Mouse (Mus musculus): ENCODE results near the gene Slf2.

Gene Slf2

GRCm38 (mm10) chr19:45021362-45021761 lies 90.4 kb downstream of the Slf2 start:
- POLR2A ChIA-PET, result interaction anchor here in 2 of 4 experiments (1.0 to 1.2 kb wide), 3 partner anchors 10 to 53 kb away, joined by 3 to 5 read pairs (median 4); partner anchors contain the start of gene Twnk (in 1 of the 2)
- CTCF ChIA-PET, result interaction anchor here in 3 of 4 experiments (1.0 to 13.7 kb wide), 5 partner anchors 8 to 21 kb away, joined by 3 to 273 read pairs (median 20); partner anchors contain the start of genes Pdzd7 (in 1 of the 3) and Sfxn3 (in 1 of the 3)

DNA sequence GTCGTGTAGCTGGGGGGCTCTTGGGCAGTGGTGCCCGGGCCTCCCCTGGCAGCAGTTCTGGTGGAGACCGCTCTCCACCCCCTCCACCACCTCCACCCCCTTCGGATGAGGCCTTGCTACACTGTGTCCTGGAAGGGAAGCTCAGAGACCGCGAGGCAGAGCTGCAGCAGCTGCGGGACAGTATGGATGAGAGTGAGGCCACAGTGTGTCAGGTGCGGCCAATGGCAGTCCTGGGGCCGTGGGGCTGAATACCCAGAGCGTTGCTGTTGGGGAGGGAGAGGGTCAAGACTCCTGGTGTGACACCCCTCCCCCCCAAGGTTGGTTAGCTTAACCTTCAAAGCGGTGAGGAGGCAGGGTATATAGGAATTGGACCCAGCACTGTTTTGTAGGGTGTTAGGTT lies 93.0 kb downstream of the Slf2 start:
- POLR2A ChIA-PET, result interaction anchor here (0.8 to 10.9 kb wide), 16 partner anchors 8 to 52 kb away, joined by 3 to 152 read pairs (median 4); partner anchors contain the start of genes Lzts2 (in 3 of the 4), Sfxn3 (in 2 of the 4), Twnk (in 2 of the 4) and Kazald1 (in 1 of the 4)

GRCm38 (mm10) chr19:45024775-45025174 lies 93.8 kb downstream of the Slf2 start:
- ChIA-PET CTCF (interaction anchor here in 3 of 4 experiments (0.6 to 16.0 kb wide), 14 partner anchors 9 to 249 kb away, joined by 3 to 523 read pairs (median 4); partner anchors contain the start of genes Sfxn3 (in 2 of the 3), Kazald1 (in 1 of the 3), Lzts2 (in 1 of the 3) and Mrpl43 (in 1 of the 3)), POLR2A (interaction anchor here (0.6 to 10.9 kb wide), 17 partner anchors 9 to 493 kb away, joined by 3 to 152 read pairs (median 5); partner anchors contain the start of genes Lzts2 (in 3 of the 4), Mrpl43 (in 2 of the 4), Sfxn3 (in 2 of the 4) and Kazald1 (in 1 of the 4))

More for the DNA sequence above, 93.0 kb downstream of the Slf2 start:
- CTCF ChIA-PET, result interaction anchor here (0.6 to 16.0 kb wide), 13 partner anchors 8 to 505 kb away, joined by 3 to 523 read pairs (median 4); partner anchors contain the start of genes Sfxn3 (in 3 of the 4), Kazald1 (in 1 of the 4), Lzts2 (in 1 of the 4) and Mrpl43 (in 1 of the 4)

GRCm38 (mm10) chr19:45025937-45026568 lies 95.1 kb downstream of the Slf2 start:
- POLR2A ChIA-PET, result interaction anchor here in 3 of 4 experiments (1.0 to 10.9 kb wide), 13 partner anchors 10 to 119 kb away, joined by 3 to 152 read pairs (median 6); partner anchors contain the start of genes Lzts2 (in 2 of the 3), Twnk (in 2 of the 3), Kazald1 (in 1 of the 3) and Mrpl43 (in 1 of the 3)
- CTCF ChIA-PET, result interaction anchor here (0.6 to 16.0 kb wide), 10 partner anchors 9 to 151 kb away, joined by 3 to 523 read pairs (median 4); partner anchors contain the start of genes Lzts2 (in 2 of the 4), Mrpl43 (in 2 of the 4), Sfxn3 (in 2 of the 4) and Twnk (in 2 of the 4)

DNA sequence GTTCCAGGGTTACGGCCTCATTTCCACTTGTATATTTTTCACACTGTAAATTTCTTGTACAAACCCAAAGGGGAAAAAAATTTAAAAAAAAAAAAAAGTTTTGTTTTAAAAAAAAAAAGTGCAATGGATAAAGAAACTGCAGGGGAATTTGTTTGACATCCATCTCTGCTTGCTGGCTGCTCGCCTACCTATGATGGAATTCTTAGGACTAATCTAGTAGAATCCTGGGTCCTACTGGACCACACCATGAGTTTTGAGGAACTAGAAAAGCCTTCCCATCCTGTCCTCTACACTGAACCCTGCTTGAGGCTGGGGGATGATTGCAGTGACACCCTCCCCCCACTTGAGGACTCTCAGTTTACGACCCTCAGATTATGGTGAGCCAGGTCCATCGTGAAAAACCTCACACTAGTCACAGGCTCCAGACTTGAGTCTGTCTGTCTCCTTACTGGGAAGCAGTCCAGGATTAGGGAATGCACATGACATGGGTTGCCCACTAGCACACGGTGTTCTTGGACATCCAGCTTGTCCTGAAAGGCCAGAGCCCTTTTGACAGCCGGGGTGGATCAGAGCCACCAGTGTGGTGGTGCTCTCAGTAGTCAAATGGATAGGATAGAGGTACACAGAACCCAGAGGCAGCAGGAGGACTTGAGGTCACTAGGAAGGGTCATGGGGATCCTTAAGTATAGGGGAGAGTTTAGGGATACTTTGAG lies 96.2 kb downstream of the Slf2 start:
- POLR2A ChIA-PET, result interaction anchor here in 3 of 4 experiments (0.6 to 10.9 kb wide), 17 partner anchors 10 to 449 kb away, joined by 3 to 152 read pairs (median 4); partner anchors contain the start of genes Lzts2 (in 2 of the 3), Twnk (in 2 of the 3), Kazald1 (in 1 of the 3) and Mrpl43 (in 1 of the 3)
- CTCF ChIA-PET, result interaction anchor here (0.5 to 16.0 kb wide), 11 partner anchors 10 to 831 kb away, joined by 3 to 523 read pairs (median 7); partner anchors contain the start of genes Lzts2 (in 3 of the 4), Mrpl43 (in 2 of the 4), Sfxn3 (in 2 of the 4) and Twnk (in 2 of the 4)

DNA sequence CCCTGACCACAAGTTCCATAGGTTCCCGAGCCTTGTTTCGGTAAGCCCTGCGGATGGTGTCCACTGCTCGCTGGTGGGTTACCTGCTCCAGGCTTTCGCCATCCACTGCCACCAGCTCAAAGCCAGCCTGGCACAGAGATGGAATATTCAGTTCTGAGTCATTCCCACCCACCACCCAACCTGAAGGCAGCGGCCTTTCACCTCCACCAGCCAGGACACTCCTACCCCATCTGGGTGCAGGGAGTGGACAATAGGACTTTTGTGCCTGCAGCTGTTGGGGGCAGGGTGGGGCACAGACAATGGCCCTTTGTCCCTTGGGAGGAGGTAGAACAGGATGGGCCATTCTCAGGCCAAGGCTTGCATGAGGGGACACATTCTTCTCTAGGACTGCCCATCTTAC lies 96.9 kb downstream of the Slf2 start:
- ChIA-PET POLR2A (interaction anchor here in 3 of 4 experiments (0.5 to 10.9 kb wide), 13 partner anchors 9 to 1369 kb away, joined by 3 to 152 read pairs (median 4); partner anchors contain the start of genes Lzts2 (in 2 of the 3), Mrpl43 (in 1 of the 3), Sema4g (in 1 of the 3) and Twnk (in 1 of the 3)), CTCF (interaction anchor here (0.7 to 16.0 kb wide), 13 partner anchors 9 to 273 kb away, joined by 3 to 523 read pairs (median 5); partner anchors contain the start of genes Lzts2 (in 3 of the 4), Mrpl43 (in 2 of the 4), Sfxn3 (in 2 of the 4) and Twnk (in 2 of the 4))

DNA sequence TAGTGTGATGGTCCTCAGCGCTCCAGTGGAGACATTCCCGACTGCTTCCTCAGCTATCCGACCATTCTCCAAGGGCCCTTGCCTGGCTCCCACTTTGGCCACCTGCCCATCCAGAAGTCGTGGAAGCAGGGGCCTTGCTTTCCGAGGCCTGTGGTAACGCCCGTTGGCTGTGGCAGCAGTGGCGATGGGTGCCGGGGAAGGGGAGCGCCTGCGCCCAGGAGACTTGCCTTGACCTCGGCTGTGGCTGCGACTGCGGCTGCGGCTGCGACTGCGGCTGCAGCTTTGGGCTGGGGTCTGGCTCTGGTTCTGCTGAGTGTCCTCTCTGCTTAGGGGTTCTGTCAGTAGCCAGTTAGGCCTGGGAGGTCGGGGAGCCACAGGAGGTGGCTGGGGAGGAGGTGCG lies 97.8 kb downstream of the Slf2 start:
- POLR2A ChIA-PET, result interaction anchor here in 3 of 4 experiments (0.8 to 10.9 kb wide), 14 partner anchors 9 to 450 kb away, joined by 3 to 152 read pairs (median 4); partner anchors contain the start of genes Lzts2 (in 2 of the 3), Twnk (in 2 of the 3), Mrpl43 (in 1 of the 3) and Sema4g (in 1 of the 3)

DNA sequence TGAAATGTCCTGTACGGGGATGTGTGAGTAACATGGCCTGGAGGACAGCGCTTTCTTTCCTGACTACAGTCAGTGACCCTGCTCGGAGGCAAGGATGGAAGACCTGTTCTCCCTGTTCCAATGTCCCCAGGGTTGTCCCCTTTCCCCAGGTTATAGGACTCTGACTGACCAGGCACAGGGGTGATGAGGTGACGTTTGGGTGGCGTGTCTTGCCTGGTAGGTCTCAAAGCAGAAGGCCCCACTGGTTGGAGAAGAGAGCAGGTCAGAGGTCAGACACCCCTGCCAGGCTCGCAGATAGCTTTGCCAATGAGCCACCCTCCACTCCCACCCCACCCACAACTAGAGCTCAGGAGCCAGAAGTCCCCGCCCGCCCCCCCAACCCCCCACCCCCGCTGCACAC lies 98.6 kb downstream of the Slf2 start:
- CTCF ChIA-PET, result interaction anchor here (0.5 to 16.0 kb wide), 86 partner anchors 9 to 665 kb away, joined by 3 to 523 read pairs (median 8); partner anchors contain the start of genes Lzts2 (in 4 of the 4), Sfxn3 (in 4 of the 4), Kazald1 (in 3 of the 4) and Mrpl43 (in 3 of the 4)
- POLR2A ChIA-PET, result interaction anchor here in 3 of 4 experiments (1.0 to 10.9 kb wide), 15 partner anchors 12 to 56 kb away, joined by 3 to 152 read pairs (median 9); partner anchors contain the start of genes Kazald1 (in 2 of the 3), Lzts2 (in 2 of the 3), Sfxn3 (in 2 of the 3) and Mrpl43 (in 1 of the 3)

More for the DNA sequence above, 97.8 kb downstream of the Slf2 start:
- CTCF ChIA-PET, result interaction anchor here (0.6 to 16.0 kb wide), 20 partner anchors 8 to 697 kb away, joined by 3 to 523 read pairs (median 6); partner anchors contain the start of genes Lzts2 (in 3 of the 4), Mrpl43 (in 2 of the 4), Sfxn3 (in 2 of the 4) and Twnk (in 2 of the 4)

DNA sequence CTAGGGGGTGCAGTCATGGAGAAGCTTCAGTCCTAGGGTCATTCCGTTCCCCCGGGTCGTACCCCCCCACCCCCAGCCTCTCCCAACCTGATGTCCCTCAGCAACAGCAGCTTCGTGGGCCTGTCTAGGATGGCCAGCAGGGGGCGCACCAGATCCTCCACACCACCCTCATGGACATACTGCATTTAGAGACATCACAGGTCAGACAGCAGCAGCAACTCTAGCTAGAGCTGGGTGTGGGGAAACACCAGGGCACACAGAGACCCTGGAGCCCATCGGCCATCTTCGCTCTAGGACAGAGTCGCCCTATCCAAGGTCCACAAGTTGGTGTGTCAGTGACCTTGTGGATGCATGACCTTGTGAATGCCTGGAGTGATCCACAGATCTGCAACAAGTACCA lies 99.2 kb downstream of the Slf2 start:
- POLR2A ChIA-PET, result interaction anchor here in 3 of 4 experiments (0.6 to 10.9 kb wide), 19 partner anchors 9 to 966 kb away, joined by 3 to 152 read pairs (median 8); partner anchors contain the start of genes Kazald1 (in 2 of the 3), Lzts2 (in 2 of the 3), Sfxn3 (in 2 of the 3) and Mrpl43 (in 1 of the 3)
- CTCF ChIA-PET, result interaction anchor here (0.6 to 16.0 kb wide), 107 partner anchors 8 to 1375 kb away, joined by 3 to 523 read pairs (median 8); partner anchors contain the start of genes Lzts2 (in 4 of the 4), Pdzd7 (in 4 of the 4), Sfxn3 (in 4 of the 4) and Kazald1 (in 3 of the 4)

- ChIA-PET CTCF (interaction anchor here (0.6 to 16.0 kb wide), 192 partner anchors 8 to 623 kb away, joined by 3 to 523 read pairs (median 5); partner anchors contain the start of genes Lzts2 (in 4 of the 4), Pdzd7 (in 4 of the 4), Sfxn3 (in 4 of the 4) and Twnk (in 4 of the 4)), POLR2A (interaction anchor here in 3 of 4 experiments (0.6 to 10.9 kb wide), 35 partner anchors 10 to 468 kb away, joined by 3 to 152 read pairs (median 4); partner anchors contain the start of genes Kazald1 (in 3 of the 3), Lzts2 (in 2 of the 3), Mrpl43 (in 2 of the 3) and Sfxn3 (in 2 of the 3))
Measured at GRCm38 (mm10) chr19:45030746-45031693, 100.1 kb downstream of the Slf2 start.

DNA sequence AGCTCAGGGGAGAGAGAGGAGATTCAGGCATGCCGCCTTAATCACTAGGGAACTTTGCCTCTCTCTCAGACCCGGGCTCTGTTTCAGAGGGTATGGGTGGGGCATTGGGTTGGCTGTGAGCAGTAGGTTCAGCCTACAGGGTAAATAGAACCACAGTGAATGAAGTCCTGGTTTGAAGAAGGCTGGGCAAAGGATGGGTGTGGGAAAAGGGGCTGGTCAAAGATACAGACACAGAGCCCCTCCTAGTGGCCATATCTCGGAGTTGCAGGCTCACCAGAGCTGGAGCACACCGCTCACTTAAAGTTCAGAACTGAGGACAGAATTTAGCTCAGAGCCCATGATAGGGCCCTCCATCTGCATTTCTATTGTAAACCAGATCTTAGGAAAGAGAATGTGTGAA lies 100.8 kb downstream of the Slf2 start:
- POLR2A ChIA-PET, result interaction anchor here in 3 of 4 experiments (1.0 to 10.9 kb wide), 22 partner anchors 10 to 469 kb away, joined by 3 to 152 read pairs (median 8); partner anchors contain the start of genes Kazald1 (in 2 of the 3), Lzts2 (in 2 of the 3), Mrpl43 (in 2 of the 3) and Sfxn3 (in 2 of the 3)
- CTCF ChIA-PET, result interaction anchor here (0.6 to 16.0 kb wide), 104 partner anchors 8 to 613 kb away, joined by 3 to 523 read pairs (median 7); partner anchors contain the start of genes Lzts2 (in 4 of the 4), Pdzd7 (in 4 of the 4), Sfxn3 (in 4 of the 4) and Kazald1 (in 3 of the 4)
